Mouse (Mus musculus): ENCODE results near the gene Trim62. TPM values are rescaled to one million over a fixed set of nuclear protein-coding genes. Genes with fewer than 3 reads are reported as not detected.

Trim62 gene
- total RNA-seq (2014; rRNA removed) (0.28 and 0.34 TPM in 2 replicates), polyA plus RNA-seq (2012; rRNA removed) (0.67 and 1.0 TPM in 2 replicates)

DNA sequence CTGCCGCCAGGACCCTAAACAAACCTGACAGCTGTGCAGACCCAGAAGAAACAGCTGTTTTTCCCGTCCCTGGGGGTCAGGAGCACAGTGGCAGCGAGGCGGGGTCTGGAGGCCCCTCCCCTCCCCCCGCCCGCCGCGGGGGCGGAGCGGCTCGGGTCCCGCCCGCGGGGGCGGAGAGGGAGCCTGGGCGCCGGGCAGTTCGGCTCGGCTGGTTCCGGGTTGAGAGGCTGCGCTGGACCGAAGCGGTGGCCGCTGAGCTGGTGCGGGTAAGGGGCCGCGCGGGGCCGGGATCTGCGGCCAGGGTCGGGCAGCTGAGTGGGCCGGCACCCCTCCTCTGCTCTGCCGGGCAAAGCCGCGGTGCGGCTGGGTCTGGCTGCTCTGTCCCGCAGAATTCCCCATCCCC, at the start of gene Trim62:
Trim62 (plus strand) TSS at position 202 of the 403 bp plus-strand sequence.
- H3K27ac ChIP-seq (replicated peaks; ENCODE audit: insufficient read depth, low read depth, low read length), result no peak within 1 kb of the TSS
- whole genome bisulfite sequencing, result 2% methylated on average over 37 of the region's 37 CpGs
- H3K4me3 ChIP-seq (ENCODE audit: insufficient read depth, low read depth, low read length), result peak within 1 kb of the TSS; percentile 73
- H3K9ac ChIP-seq (ENCODE audit: low read depth, low read length), result peak within 1 kb of the TSS; percentile 73
- no peaks in the 10 kb centered on the region for H3K79me2 ChIP-seq (ENCODE audit: control insufficient read depth, insufficient read depth, low read length)
- H3K4me1 ChIP-seq (ENCODE audit: control insufficient read depth, insufficient read depth, low read length), result peaks cover 4% of the 10 kb centered on the region; the same call in 1 of the 2 replicates
- TF ChIP-seq POLR2A (IDR thresholded peaks at IDR 0.05; ENCODE audit: extremely low read depth, insufficient read depth, low read length), result peak; percentile 35; the same call in 1 of the 2 replicates
- no peak for TF ChIP-seq CTCF (IDR thresholded peaks at IDR 0.05; ENCODE audit: low read depth, low read length)
- no peaks in the 10 kb centered on the region for H3K36me3 ChIP-seq (ENCODE audit: control insufficient read depth, insufficient read depth, low read length)
- DNase-seq (ENCODE audit: extremely low read depth, low read depth, low spot score), result peak; percentile 16
- no peaks in the 10 kb centered on the region; the same call in 1 of the 2 replicates for H3K27me3 ChIP-seq (ENCODE audit: control insufficient read depth, insufficient read depth, low read length)

DNA sequence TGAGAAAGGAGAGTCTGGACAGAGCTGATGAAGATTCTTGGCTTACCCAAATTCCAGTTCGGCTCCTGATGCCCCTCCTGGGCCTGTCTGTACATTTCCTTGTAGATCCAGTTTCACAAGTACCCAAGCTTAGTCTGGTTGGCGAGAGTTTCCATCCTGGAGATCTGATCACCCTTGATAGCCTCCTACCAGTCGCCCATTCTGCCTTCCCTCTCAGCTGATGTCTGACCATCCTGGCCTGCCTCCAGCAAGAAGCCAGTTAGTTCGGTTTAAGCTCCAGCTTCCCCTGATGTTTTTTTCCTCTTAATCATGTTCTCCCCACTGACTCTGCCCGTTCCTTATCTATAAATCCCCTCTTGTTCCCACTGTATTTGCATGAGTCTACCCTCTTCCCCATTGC, 45.2 kb upstream of the Trim62 start:
- Histone ChIP-seq H3K36me3 (ENCODE audit: control insufficient read depth, insufficient read depth, low read length) (no peaks in the 10 kb centered on the region), H3K79me2 (ENCODE audit: control insufficient read depth, insufficient read depth, low read length) (no peaks in the 10 kb centered on the region), H3K9ac (ENCODE audit: low read depth, low read length) (no peak overlapping the region), H3K27me3 (ENCODE audit: control insufficient read depth, insufficient read depth, low read length) (no peaks in the 10 kb centered on the region), H3K4me3 (ENCODE audit: insufficient read depth, low read depth, low read length) (no peak overlapping the region), H3K4me1 (ENCODE audit: control insufficient read depth, insufficient read depth, low read length) (peaks cover 4% of the 10 kb centered on the region; the same call in 1 of the 2 replicates), H3K27ac (replicated peaks; ENCODE audit: insufficient read depth, low read depth, low read length) (no peak overlapping the region)
- no peak for DNase-seq (ENCODE audit: extremely low read depth, low read depth, low spot score)
- 66% methylated on average over 5 of the region's 5 CpGs for WGBS
- TF ChIP-seq CTCF (IDR thresholded peaks at IDR 0.05; ENCODE audit: low read depth, low read length), result no peak
- TF ChIP-seq POLR2A (IDR thresholded peaks at IDR 0.05; ENCODE audit: extremely low read depth, insufficient read depth, low read length), result no peak

GRCm38 (mm10) chr4:128839811-128840738, 43.3 kb upstream of the Trim62 start:
- H3K4me1 ChIP-seq (ENCODE audit: control insufficient read depth, insufficient read depth, low read length), result peaks cover 4% of the 10 kb centered on the region; the same call in 1 of the 2 replicates
- TF ChIP-seq CTCF (IDR thresholded peaks at IDR 0.05; ENCODE audit: low read depth, low read length) (no peak), POLR2A (IDR thresholded peaks at IDR 0.05; ENCODE audit: extremely low read depth, insufficient read depth, low read length) (no peak)
- no peaks in the 10 kb centered on the region for H3K36me3 ChIP-seq (ENCODE audit: control insufficient read depth, insufficient read depth, low read length)
- H3K9ac ChIP-seq (ENCODE audit: low read depth, low read length), result 0 out of 2 replicates have a peak overlapping the region, but pooled peaks have one; percentile 0
- H3K4me3 ChIP-seq (ENCODE audit: insufficient read depth, low read depth, low read length), result no peak overlapping the region
- H3K27ac ChIP-seq (replicated peaks; ENCODE audit: insufficient read depth, low read depth, low read length), result peak overlapping the region; percentile 19
- DNase-seq (ENCODE audit: extremely low read depth, low read depth, low spot score), result peak; percentile 31
- H3K27me3 ChIP-seq (ENCODE audit: control insufficient read depth, insufficient read depth, low read length), result no peaks in the 10 kb centered on the region
- no peaks in the 10 kb centered on the region for H3K79me2 ChIP-seq (ENCODE audit: control insufficient read depth, insufficient read depth, low read length)
- WGBS, result 57% methylated on average over 16 of the region's 16 CpGs

DNA sequence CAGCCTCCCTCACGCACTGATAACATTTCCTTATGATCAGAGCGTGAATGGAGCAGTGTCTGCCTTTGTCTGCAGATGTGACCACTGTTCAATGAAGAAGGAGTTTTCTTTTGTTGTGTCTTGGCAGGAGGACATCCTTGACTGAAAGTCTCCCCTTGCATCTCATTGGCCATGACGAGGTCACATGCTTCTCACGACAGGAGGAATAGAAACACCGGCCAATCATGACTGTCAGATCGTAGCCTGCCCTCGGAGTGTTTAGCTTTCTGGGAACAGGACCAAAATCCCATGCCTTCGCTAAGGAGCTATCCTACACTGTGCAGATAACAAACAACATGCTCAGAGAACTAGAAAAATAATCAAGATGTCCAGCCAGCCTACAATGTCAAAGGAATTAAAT, 42.1 kb upstream of the Trim62 start:
- H3K27me3 ChIP-seq (ENCODE audit: control insufficient read depth, insufficient read depth, low read length), result no peaks in the 10 kb centered on the region
- H3K9ac ChIP-seq (ENCODE audit: low read depth, low read length), result no peak overlapping the region
- no peak for TF ChIP-seq POLR2A (IDR thresholded peaks at IDR 0.05; ENCODE audit: extremely low read depth, insufficient read depth, low read length)
- no peak for DNase-seq (ENCODE audit: extremely low read depth, low read depth, low spot score)
- H3K27ac ChIP-seq (replicated peaks; ENCODE audit: insufficient read depth, low read depth, low read length), result no peak overlapping the region
- H3K36me3 ChIP-seq (ENCODE audit: control insufficient read depth, insufficient read depth, low read length), result no peaks in the 10 kb centered on the region
- no peak overlapping the region for H3K4me3 ChIP-seq (ENCODE audit: insufficient read depth, low read depth, low read length)
- H3K79me2 ChIP-seq (ENCODE audit: control insufficient read depth, insufficient read depth, low read length), result no peaks in the 10 kb centered on the region
- peaks cover 4% of the 10 kb centered on the region; the same call in 1 of the 2 replicates for H3K4me1 ChIP-seq (ENCODE audit: control insufficient read depth, insufficient read depth, low read length)
- WGBS, result 72% methylated on average over 8 of the region's 8 CpGs

DNA sequence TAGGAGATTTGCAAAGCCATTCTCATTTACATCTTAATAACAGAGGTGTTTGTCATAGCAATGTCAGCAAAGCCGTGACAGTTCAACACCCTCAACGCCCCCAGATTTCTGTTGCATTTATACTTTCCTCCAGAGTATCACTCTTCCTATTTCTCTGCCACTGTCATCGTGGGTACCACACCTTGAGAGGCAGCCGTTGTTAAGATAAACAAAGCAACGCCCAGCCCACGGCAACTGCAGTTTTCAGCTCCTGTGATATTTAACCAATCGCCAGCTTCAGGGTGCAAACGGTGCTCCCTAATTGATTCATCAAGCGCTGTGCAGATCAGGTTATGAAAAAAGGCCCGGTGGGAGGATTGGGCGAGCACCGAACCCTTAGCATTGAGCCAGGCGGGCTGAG, 38.8 kb upstream of the Trim62 start:
- H3K9ac ChIP-seq (ENCODE audit: low read depth, low read length), result no peak overlapping the region
- no peaks in the 10 kb centered on the region for H3K36me3 ChIP-seq (ENCODE audit: control insufficient read depth, insufficient read depth, low read length)
- TF ChIP-seq POLR2A (IDR thresholded peaks at IDR 0.05; ENCODE audit: extremely low read depth, insufficient read depth, low read length), result no peak
- TF ChIP-seq CTCF (IDR thresholded peaks at IDR 0.05; ENCODE audit: low read depth, low read length), result no peak
- H3K4me1 ChIP-seq (ENCODE audit: control insufficient read depth, insufficient read depth, low read length), result peaks cover 4% of the 10 kb centered on the region; the same call in 1 of the 2 replicates
- H3K27me3 ChIP-seq (ENCODE audit: control insufficient read depth, insufficient read depth, low read length), result no peaks in the 10 kb centered on the region
- H3K4me3 ChIP-seq (ENCODE audit: insufficient read depth, low read depth, low read length), result no peak overlapping the region
- no peaks in the 10 kb centered on the region for H3K79me2 ChIP-seq (ENCODE audit: control insufficient read depth, insufficient read depth, low read length)
- no peak for DNase-seq (ENCODE audit: extremely low read depth, low read depth, low spot score)
- WGBS, result 45% methylated on average over 13 of the region's 13 CpGs
- H3K27ac ChIP-seq (replicated peaks; ENCODE audit: insufficient read depth, low read depth, low read length), result no peak overlapping the region

Data from liver, adult 2 months (tissue).